Mouse (Mus musculus): ENCODE data around the gene Tada2a.

DNA sequence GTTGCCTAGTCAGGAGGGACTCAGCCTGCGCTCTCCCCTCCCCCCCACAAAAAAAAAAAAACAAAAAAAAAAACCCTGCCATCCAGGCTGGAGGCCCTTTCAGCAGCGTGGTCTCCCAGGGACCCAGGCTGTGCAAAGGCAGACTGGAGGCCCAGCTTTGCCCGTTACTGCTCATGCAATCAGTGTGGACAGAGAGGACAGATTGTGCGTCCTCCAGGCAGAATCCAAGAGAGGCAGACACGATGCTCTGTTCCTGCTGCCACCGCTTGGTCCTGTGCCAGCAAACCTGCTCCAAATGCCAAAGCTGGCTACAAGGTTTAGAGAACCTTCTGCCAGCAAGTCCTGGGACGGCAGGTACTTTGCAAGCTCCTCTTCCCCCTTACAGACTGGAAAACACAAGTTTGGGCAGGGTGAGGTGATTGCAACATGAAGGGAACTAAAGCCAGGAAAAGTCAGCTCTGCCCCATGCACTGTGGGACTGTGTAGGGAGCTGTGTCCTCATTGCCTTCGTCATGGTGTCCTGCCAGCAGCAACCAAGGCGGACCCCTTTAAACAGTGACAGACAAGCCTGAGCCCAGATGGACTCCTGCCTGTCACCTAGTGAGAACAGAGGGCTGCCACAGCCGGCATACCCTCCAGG lies 75.8 kb downstream of the Tada2a start:
- TF ChIP-seq CTCF (IDR thresholded peaks at IDR 0.05; ENCODE audit: control insufficient read depth, insufficient read depth, low read length) (no peak), POLR2A (IDR thresholded peaks at IDR 0.05; ENCODE audit: borderline replicate concordance, control insufficient read depth, low read depth, low read length) (no peak)

All from bone marrow, adult 2 months (tissue).